Mouse (Mus musculus): ENCODE measurements at regions not wholly inside any gene's neighbourhood (a gene's known extent, or its start where the extent isn't known, plus 50 kb on each side); places are given as distances from the start of the nearest gene placed in this dataset.

- DNase-seq (ENCODE audit: low read depth, low spot score), result no peak
These were observed 426.3 kb downstream of the Sorl1 start for GRCm38 (mm10) chr9:41697611-41698467.

GRCm38 (mm10) chr9:41697160-41697559 lies 426.9 kb downstream of the Sorl1 start:
- no peak for DNase-seq (ENCODE audit: low read depth, low spot score)

- no peak for DNase-seq (ENCODE audit: low read depth, low spot score)
These were observed 441.2 kb downstream of the Sorl1 start for GRCm38 (mm10) chr9:41682911-41683310.

GRCm38 (mm10) chr9:41675656-41676055 lies 448.4 kb downstream of the Sorl1 start:
- DNase-seq (ENCODE audit: low read depth, low spot score), result no peak

GRCm38 (mm10) chr9:41672958-41673357 lies 451.1 kb downstream of the Sorl1 start:
- DNase-seq (ENCODE audit: low read depth, low spot score), result no peak

DNA sequence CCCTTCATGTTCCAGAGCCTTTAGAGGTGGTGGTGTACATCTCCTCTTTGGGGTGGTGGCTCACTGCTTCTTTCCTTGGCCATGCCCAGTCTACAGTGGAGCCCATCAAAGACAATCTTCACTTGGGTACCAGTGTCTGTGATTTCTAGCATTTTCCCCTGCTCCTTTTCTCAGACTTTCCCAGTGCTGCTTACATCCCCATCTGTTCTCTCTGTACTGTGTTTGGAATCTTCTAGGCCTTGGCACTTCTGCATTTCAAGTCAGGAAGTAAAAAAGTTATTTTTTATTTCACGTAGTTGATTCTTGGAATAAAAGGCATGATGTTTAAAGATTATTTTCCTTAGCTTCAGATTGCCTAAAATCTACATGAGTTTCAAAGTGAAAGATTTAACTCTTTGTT lies 455.4 kb downstream of the Sorl1 start:
- DNase-seq (ENCODE audit: low read depth, low spot score), result no peak

DNA sequence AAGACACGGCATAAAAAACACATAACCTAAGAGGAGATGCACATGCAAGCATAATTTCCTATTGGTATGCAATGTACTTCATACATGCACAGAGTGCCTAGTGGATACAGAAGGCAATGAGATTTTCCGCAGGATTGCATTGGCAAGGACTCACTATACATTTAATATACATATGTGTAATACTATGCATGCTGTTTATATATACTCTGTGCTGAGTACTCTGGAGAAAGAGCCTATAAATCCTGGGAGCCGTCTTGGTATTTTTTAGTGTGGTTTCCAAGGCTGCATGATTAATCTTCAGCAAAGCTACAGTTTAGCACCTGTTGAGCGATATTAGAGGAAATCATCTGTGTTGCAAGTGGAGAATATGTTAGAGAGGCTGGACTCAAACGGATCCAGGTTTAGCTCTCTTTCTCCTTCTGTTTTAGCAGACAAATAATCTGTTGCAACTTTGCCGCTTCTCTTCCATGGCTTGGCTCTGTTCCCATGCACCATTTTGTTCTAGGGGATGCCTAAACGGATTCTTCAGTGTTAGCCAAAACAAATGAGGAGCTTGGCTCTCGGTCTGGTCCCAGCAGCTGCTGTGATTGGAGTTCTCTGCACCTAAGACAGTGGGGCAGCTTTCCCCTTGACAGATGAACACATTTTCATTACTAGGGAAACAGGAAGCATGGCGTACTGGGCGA lies 459.0 kb downstream of the Sorl1 start:
- no peak for DNase-seq (ENCODE audit: low read depth, low spot score)

- no peak for DNase-seq (ENCODE audit: low read depth, low spot score)
These were observed 463.5 kb downstream of the Sorl1 start for GRCm38 (mm10) chr9:41660576-41660975.

DNA sequence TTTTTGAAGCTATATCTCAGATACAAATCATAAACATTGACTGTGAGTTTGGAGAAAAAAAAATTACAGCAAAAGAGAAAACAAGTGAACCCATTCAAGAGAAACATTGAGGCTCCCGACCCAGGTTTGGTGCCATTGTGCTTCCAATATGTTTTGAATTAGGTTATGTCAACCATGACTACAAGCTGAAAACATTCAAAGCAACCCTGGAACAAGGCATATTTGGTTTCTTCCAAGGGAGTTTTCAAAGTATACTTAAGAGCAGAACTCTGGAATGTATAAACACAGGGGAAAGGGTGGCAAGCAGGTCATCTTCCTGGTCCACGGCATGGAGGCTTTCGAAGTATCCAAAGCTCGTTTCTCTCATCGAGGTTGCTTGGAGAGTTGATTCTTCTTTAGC lies 464.1 kb downstream of the Sorl1 start:
- DNase-seq (ENCODE audit: low read depth, low spot score), result no peak

GRCm38 (mm10) chr9:41631564-41632205 lies 470.2 kb upstream of the Ubash3b start:
- no peak for DNase-seq (ENCODE audit: low read depth, low spot score)

- no peak for DNase-seq (ENCODE audit: low read depth, low spot score)
These were observed 459.8 kb upstream of the Ubash3b start for GRCm38 (mm10) chr9:41621341-41621740.

DNA sequence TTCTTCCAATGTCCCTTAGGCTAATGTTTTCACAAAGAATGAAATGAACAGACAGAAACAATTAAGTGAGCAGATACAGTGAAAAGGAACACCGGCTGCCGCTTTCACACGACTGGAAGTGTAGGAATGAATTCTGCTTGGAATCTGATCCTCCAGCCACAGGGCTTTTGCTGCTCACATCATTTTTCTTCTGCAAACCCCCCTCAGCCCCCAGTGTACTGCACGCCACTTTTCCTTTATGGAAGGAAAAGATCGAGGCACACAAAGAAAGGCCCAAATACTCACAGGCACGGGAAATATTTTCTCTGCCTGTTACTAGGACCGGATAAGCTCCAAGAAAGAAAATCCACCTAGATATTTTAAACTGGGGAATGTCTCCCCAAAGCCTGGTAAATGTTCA lies 452.5 kb upstream of the Ubash3b start:
- DNase-seq (ENCODE audit: low read depth, low spot score), result no peak

DNA sequence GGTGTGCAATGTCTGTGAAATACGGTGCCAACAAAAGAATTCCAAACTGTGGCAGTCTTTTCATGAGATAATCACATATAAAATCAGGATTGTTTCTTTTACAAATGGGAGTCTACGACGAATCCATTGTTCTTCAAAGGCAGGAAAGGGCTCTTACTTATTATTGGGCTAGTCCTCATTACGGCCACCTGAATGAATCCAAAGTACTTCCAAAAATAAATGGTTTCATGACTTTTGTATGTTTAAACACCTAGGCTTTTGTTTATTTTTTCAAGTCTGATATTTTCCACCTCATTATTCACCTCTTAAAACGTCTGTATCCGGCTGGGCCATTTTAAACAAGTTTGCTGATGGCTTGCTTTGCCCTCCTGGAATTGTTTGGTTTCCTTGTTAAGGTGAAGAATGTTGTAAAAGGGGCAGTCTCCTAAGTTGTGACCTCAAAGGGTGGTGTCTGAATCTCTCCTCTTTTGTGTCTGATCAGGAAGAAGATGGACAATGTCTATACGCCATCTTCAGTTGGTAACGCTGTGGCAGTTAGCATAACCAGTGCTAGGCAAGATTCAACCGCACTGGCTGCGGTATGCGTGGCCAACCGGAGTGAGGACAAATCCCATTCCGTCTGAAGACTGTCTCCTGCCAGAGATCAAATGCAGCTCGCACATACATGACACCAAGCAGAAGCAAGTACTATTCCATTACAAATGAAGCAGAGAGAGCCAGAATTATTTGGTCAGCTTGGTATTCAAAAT lies 451.5 kb upstream of the Ubash3b start:
- DNase-seq (ENCODE audit: low read depth, low spot score), result no peak

GRCm38 (mm10) chr9:41612452-41612795 lies 450.9 kb upstream of the Ubash3b start:
- no peak for DNase-seq (ENCODE audit: low read depth, low spot score)

GRCm38 (mm10) chr9:41611534-41612451 lies 450.3 kb upstream of the Ubash3b start:
- DNase-seq (ENCODE audit: low read depth, low spot score), result peak; percentile 54

DNA sequence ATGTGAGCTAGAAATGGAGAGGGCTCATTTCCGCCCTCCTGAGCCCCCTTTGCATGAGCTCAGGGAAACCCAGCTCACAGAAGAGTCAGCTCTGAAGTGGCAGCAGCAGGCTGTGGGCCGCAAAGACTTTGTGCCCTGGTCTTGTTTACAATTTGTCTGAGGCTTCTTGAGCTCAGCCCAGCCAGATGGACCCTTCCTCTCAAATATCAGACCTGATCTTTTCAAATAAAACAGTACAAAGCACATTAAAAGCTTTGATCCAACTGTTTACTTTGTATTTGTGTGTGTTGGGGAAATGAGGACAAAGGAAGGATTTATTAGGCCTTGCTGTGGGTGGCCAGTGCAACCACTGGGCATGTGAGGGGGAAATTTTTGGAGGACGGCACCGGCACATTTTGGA lies 448.9 kb upstream of the Ubash3b start:
- DNase-seq (ENCODE audit: low read depth, low spot score), result no peak

DNA sequence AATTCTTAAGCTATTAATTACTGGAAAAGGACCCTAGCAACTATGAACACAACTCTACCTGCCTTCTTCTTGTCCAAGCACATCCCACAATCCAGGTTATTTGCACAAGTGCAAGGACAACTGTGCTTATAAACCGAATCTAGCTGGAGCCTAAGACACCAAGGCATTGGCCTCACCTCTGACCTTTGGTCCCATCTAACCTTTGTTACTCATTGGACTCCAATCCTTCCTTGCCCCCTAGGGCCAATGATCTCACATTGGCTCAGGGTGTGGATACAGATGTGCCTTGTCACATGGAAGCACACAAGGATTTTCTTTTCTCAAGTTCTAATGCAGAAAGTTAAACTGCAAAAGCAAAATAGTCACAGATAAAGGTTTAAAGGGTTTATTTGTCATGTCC lies 444.6 kb upstream of the Ubash3b start:
- no peak for DNase-seq (ENCODE audit: low read depth, low spot score)

- DNase-seq (ENCODE audit: low read depth, low spot score), result no peak
These were observed 443.4 kb upstream of the Ubash3b start for GRCm38 (mm10) chr9:41604916-41605315.

DNA sequence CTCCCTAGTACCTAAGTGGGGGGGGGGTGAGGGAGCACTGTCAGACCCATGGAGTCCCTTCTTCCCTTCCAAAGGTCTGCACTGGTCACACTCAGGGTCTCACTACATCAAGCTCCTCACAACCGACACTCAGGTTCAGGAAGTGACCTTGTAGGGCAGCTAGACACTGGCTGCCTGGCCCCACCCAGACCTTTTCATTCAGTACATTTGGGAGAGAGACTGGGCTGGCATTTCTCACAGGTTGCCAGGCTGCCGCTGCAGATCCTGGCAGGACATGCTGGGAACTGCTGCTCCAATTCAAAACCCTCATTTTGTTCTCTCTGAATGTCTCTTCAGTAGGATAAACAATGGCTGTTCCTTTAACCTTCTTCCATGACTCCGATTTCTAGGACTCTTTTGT lies 439.3 kb upstream of the Ubash3b start:
- peak; percentile 22 for DNase-seq (ENCODE audit: low read depth, low spot score)

- DNase-seq (ENCODE audit: low read depth, low spot score), result no peak
These were observed 438.4 kb upstream of the Ubash3b start for GRCm38 (mm10) chr9:41599874-41600273.

GRCm38 (mm10) chr9:41595749-41596148 lies 434.3 kb upstream of the Ubash3b start:
- no peak for DNase-seq (ENCODE audit: low read depth, low spot score)
